Mouse (Mus musculus) liver, embryonic 14.5 days (tissue): ENCODE results near the gene Pigu. TPM values are rescaled to one million over a fixed set of nuclear protein-coding genes. Genes with fewer than 3 reads are reported as not detected.

ENCODE experiments used
- ATAC-seq: fragments of 200-750 bp; cut with Nextera tagmentation; 2 replicates; pipeline ENCODE4 v1.8.0; 2017; ENCODE audit warnings: moderate number of reproducible peaks, mild to moderate bottlenecking, moderate library complexity; ENCODE audit not compliant: insufficient read depth
- DNase-seq, 3 experiments: peaks; one replicate each; pipeline ENCODE4 v3.0.0-alpha.2; 2012 to 2013; ENCODE audit warnings: low read depth in 3 of 3, low spot score in 3 of 3
- H3K27ac ChIP-seq: fragments of 300-500 bp; sonication (generic); 2 replicates; pipeline ENCODE4 v1.5.1; 2014; ENCODE audit warnings: moderate library complexity, mild to moderate bottlenecking, control low read depth, inconsistent platforms
- H3K27me3 ChIP-seq: fragments of 300-500 bp; sonication (generic); 2 replicates; pipeline ENCODE4 v1.6.1; 2014; ENCODE audit warnings: mild to moderate bottlenecking, low read length, moderate library complexity; ENCODE audit not compliant: control insufficient read depth, insufficient read depth
- H3K36me3 ChIP-seq: fragments of 300-500 bp; sonication (generic); replicated peaks from 2 replicates; pipeline ENCODE4 v1.6.1; 2014; ENCODE audit warnings: low read depth; ENCODE audit not compliant: control insufficient read depth, insufficient read depth
- H3K4me1 ChIP-seq, 2 experiments: fragments of 200-500 bp in 1 of 2; fragments of 300-500 bp in 1 of 2; sonication (generic) in 1 of 2; replicated peaks; 2 replicates each; pipeline ENCODE4 v1.6.1; 2012 to 2014; ENCODE audit warnings: antibody characterized with exemption in 1 of 2, inconsistent platforms in 1 of 2, low read length in 1 of 2; ENCODE audit not compliant: control insufficient read depth in 2 of 2, insufficient read depth in 2 of 2
- H3K4me2 ChIP-seq: fragments of 300-500 bp; sonication (generic); 2 replicates; pipeline ENCODE4 v1.6.1; 2014; ENCODE audit warnings: low read depth, mild to moderate bottlenecking, control low read depth, moderate library complexity
- H3K4me3 ChIP-seq, 2 experiments: fragments of 200-500 bp in 1 of 2; fragments of 300-500 bp in 1 of 2; sonication (generic) in 1 of 2; 2 replicates each; pipeline ENCODE4 v1.5.1; 2012 to 2014; ENCODE audit warnings: low read depth in 2 of 2, low read length in 2 of 2, mild to moderate bottlenecking in 2 of 2, control low read depth in 1 of 2, inconsistent platforms in 1 of 2, moderate library complexity in 1 of 2; ENCODE audit not compliant: insufficient read depth in 1 of 2
- H3K9ac ChIP-seq: fragments of 300-500 bp; sonication (generic); replicated peaks from 2 replicates; pipeline ENCODE4 v1.6.1; 2014; ENCODE audit warnings: mild to moderate bottlenecking, control low read depth, moderate library complexity
- H3K9me3 ChIP-seq: fragments of 300-500 bp; sonication (generic); 2 replicates; pipeline ENCODE4 v1.6.1; 2016; ENCODE audit warnings: low read length, mixed read lengths; ENCODE audit not compliant: control insufficient read depth
- CTCF ChIP-seq: IDR thresholded peaks from 2 replicates; pipeline ENCODE4 v1.5.1; 2016; ENCODE audit warnings: antibody characterized with exemption, low read depth, control low read depth
- EP300 ChIP-seq: IDR thresholded peaks from 2 replicates; pipeline ENCODE4 v1.6.1; 2016; ENCODE audit warnings: antibody characterized with exemption, low read depth
- WGBS: fragments of 180-500 bp; shearing (Covaris S2); extraction: QIAGEN DNeasy Blood & Tissue Kit; methylation state at CpG from one replicate; pipeline ENCODE4 v1.1.7; 2014; ENCODE audit not compliant: insufficient replicate concordance; 5-methylcytosine and 5-hydroxymethylcytosine counted together
- polyA plus RNA-seq, 2 experiments: library from polyadenylated mRNA; depleted of rRNA in 1 of 2; stranded (reverse) in 1 of 2; unstranded in 1 of 2; fragments of >200 nt; fragmentation: Nextera tagmentation in 1 of 2; extraction: Ambion mirVana in 1 of 2; gene quantifications; 2 replicates each; pipeline versions ENCODE4 v1.2.1 to v1.2.3; 2012 to 2014

Pigu gene
- polyA plus RNA-seq, 2 experiments: 16.7 to 24.4 TPM

GRCm38 (mm10) chr2:155382791-155383438, 25.7 kb upstream of the Pigu start:
- WGBS: 79% methylated on average over 2 of the region's 2 CpGs
- peaks cover 6 to 9% of the 10 kb centered on the region in 2 experiments; a peak in 3 of 4 replicates for H3K4me1 ChIP-seq
- no peak overlapping the region; a peak in 1 of 4 replicates for H3K4me3 ChIP-seq
- ATAC-seq: no peak
- H3K4me2 ChIP-seq: no peak overlapping the region
- DNase-seq: no peak
- H3K27me3 ChIP-seq: peaks cover 12% of the 10 kb centered on the region
- no peaks in the 10 kb centered on the region for H3K36me3 ChIP-seq
- no peak overlapping the region for H3K27ac ChIP-seq
- H3K9me3 ChIP-seq: no peaks in the 10 kb centered on the region
- TF ChIP-seq CTCF: no peak
- no peak for TF ChIP-seq EP300
- no peak overlapping the region for H3K9ac ChIP-seq

- DNase-seq (no peak), ATAC-seq (no peak)
- Histone ChIP-seq H3K9ac (peak overlapping the region; percentile 77), H3K4me3 (peak overlapping the region; percentile 71 to 80), H3K4me1 (peaks cover 6 to 9% of the 10 kb centered on the region in 2 experiments; a peak in 3 of 4 replicates), H3K9me3 (no peaks in the 10 kb centered on the region), H3K4me2 (peak overlapping the region; percentile 88), H3K36me3 (no peaks in the 10 kb centered on the region), H3K27me3 (peaks cover 12% of the 10 kb centered on the region), H3K27ac (no peak overlapping the region)
- TF ChIP-seq CTCF (no peak), EP300 (no peak)
- 29% methylated on average over 6 of the region's 6 CpGs for WGBS
Observed at GRCm38 (mm10) chr2:155382332-155382700, 25.1 kb upstream of the Pigu start.

DNA sequence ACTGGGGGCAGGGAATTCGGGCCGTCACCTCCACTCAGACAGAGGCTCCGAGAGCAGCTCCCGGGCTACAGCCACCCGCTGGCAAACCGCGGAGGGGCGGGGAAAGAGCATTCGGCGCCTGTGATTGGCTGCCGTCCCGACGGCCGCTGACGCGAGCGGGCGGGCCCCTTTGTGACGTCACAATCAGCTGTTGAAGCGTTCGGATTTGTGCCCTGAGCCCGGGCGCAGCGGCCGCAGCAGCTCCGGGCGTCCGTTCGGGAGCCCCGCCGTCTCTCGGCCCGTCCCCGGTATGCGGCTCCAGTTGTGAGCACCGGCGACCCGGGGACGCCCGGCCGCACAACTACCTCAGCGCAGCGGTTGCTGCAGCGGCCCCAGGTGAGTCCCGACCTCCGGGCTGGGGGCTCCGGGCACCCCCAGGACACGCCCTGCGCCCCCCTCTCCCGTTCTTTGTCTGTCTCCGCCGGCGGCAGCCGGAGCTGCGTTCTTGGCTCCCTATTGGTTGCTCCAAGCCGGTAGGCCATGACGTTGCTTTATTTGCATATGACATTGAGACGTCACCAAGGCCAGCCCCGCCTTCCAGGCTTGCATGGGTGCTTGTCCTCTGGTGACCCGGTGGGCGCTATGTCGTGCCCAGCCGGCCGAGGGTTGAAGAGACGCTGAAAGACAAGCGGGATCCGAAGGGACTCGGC, 24.6 kb upstream of the Pigu start:
- WGBS: under 1% methylated on average over 66 of the region's 68 CpGs
- H3K27ac ChIP-seq: peak overlapping the region; percentile 83
- peaks cover 12% of the 10 kb centered on the region for H3K27me3 ChIP-seq
- peak overlapping the region; percentile 77 for H3K9ac ChIP-seq
- no peaks in the 10 kb centered on the region for H3K36me3 ChIP-seq
- ATAC-seq (peak; percentile 91), DNase-seq (peak; percentile 86 to 90 (median 88))
- H3K4me3 ChIP-seq: peak overlapping the region; percentile 71 to 80
- no peak for TF ChIP-seq CTCF
- TF ChIP-seq EP300: no peak
- H3K9me3 ChIP-seq: no peaks in the 10 kb centered on the region
- peak overlapping the region; percentile 88 for H3K4me2 ChIP-seq
- H3K4me1 ChIP-seq: peaks cover 6 to 9% of the 10 kb centered on the region in 2 experiments; a peak in 3 of 4 replicates

GRCm38 (mm10) chr2:155381060-155381437, 23.8 kb upstream of the Pigu start:
- H3K4me1 ChIP-seq: peaks cover 6 to 9% of the 10 kb centered on the region in 2 experiments; a peak in 3 of 4 replicates
- no peak overlapping the region for H3K27ac ChIP-seq
- H3K4me2 ChIP-seq: peak overlapping the region; percentile 88
- ATAC-seq (no peak), DNase-seq (no peak)
- no peaks in the 10 kb centered on the region for H3K9me3 ChIP-seq
- TF ChIP-seq EP300 (no peak), CTCF (no peak)
- H3K36me3 ChIP-seq: no peaks in the 10 kb centered on the region
- H3K9ac ChIP-seq: peak overlapping the region; percentile 53
- H3K27me3 ChIP-seq: peaks cover 12% of the 10 kb centered on the region
- 3% methylated on average over 11 of the region's 11 CpGs for WGBS
- H3K4me3 ChIP-seq: peak overlapping the region; percentile 61 to 80
